ENCODE assay signal across 8 mouse cellular contexts in the genomic region with DNA sequence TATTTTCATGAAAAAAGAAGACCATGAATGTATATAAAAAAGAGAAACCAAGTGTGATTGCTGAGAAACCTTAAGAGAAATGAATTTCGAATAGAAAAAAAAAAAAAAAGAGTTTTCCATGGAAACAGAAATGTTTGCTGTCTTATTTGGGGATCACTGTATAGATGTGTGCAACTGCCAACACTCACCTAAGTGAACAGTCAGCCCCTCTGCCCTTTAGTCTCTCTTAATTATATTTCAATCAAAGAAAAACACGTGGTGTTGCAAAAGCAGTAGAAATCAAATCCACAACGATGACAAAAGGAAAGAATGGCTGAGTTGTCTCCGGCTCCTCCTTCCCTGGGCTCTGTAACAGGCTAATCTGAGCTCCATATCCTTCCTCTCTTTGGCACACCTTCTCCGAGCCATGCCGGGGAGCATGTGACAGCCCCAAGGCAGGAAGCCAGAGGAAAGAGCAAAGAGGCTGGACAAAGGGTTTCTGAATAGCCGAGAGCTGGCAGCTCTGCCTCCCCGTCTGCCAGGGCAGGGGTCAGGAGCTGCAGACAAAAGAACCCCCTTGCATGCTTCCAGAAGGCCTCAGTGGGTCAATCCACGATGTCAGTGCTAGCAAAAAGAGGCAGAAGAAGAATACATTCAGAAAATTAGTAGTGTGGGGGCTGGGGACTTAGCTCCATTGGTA.
DNase-seq lines count a peak whose midpoint lies in the region; ATAC-seq lines count a peak whose summit lies in the region.

No protein-coding gene starts in this region.

- DNase-seq in brain, adult 2 months (ENCODE audit: low read depth, low spot score) = peak; percentile 52
- peak; percentile 86 to 89 for DNase-seq in heart, adult 9 months (ENCODE audit: low spot score in 2 of 2)
- DNase-seq in kidney, adult 8-10 months = peak; percentile 89 to 90
- peak; percentile 48 for DNase-seq in limb, embryonic 10.5 days (ENCODE audit: low spot score)
- no peak for DNase-seq in B cell, adult 2 months

- H3K9me3 ChIP-seq in embryonic facial prominence, embryonic 12.5 days = no peaks in the 10 kb centered on the region
- H3K9me3 ChIP-seq in limb, embryonic 10.5 days (replicated peaks) = no peaks in the 10 kb centered on the region
- no peaks in the 10 kb centered on the region for H3K9me3 ChIP-seq in midbrain, embryonic 13.5 days
- H3K9me3 ChIP-seq in stomach, embryonic 16.5 days (replicated peaks; ENCODE audit: control insufficient read depth, low read length) = no peaks in the 10 kb centered on the region

- H3K4me2 ChIP-seq in embryonic facial prominence, embryonic 12.5 days (replicated peaks) = no peak overlapping the region
- H3K4me2 ChIP-seq in midbrain, embryonic 13.5 days (replicated peaks) = no peak overlapping the region
- H3K4me2 ChIP-seq in stomach, embryonic 16.5 days (ENCODE audit: low read depth, low read length) = peak overlapping the region; percentile 24

- H3K27ac ChIP-seq in embryonic facial prominence, embryonic 12.5 days = peak overlapping the region; percentile 25
- H3K27ac ChIP-seq in limb, embryonic 10.5 days = peak overlapping the region; percentile 69
- no peak overlapping the region for H3K27ac ChIP-seq in midbrain, embryonic 13.5 days
- H3K27ac ChIP-seq in stomach, embryonic 16.5 days (ENCODE audit: low read length) = peak overlapping the region; percentile 11

- no peaks in the 10 kb centered on the region for H3K36me3 ChIP-seq in embryonic facial prominence, embryonic 12.5 days
- H3K36me3 ChIP-seq in limb, embryonic 10.5 days = no peaks in the 10 kb centered on the region
- no peaks in the 10 kb centered on the region for H3K36me3 ChIP-seq in midbrain, embryonic 13.5 days
- no peaks in the 10 kb centered on the region for H3K36me3 ChIP-seq in stomach, embryonic 16.5 days (ENCODE audit: control insufficient read depth, insufficient read depth, low read length)

- no peak overlapping the region for H3K9ac ChIP-seq in embryonic facial prominence, embryonic 12.5 days
- no peak overlapping the region for H3K9ac ChIP-seq in midbrain, embryonic 13.5 days (replicated peaks)
- H3K9ac ChIP-seq in stomach, embryonic 16.5 days (ENCODE audit: low read length) = no peak overlapping the region; the same call in 1 of the 2 replicates

- 0 out of 2 replicates have a peak, but pooled peaks have one; percentile 75 for ATAC-seq in embryonic facial prominence, embryonic 12.5 days (ENCODE audit: insufficient number of reproducible peaks, insufficient read depth, low FRiP score, low TSS enrichment)
- peak; percentile 95 for ATAC-seq in midbrain, embryonic 13.5 days
- ATAC-seq in stomach, embryonic 16.5 days (ENCODE audit: insufficient read depth, low FRiP score) = peak; percentile 87

- no peaks in the 10 kb centered on the region for H3K27me3 ChIP-seq in embryonic facial prominence, embryonic 12.5 days
- no peaks in the 10 kb centered on the region for H3K27me3 ChIP-seq in limb, embryonic 10.5 days (ENCODE audit: low read depth, poor library complexity, severe bottlenecking)
- peaks cover 11% of the 10 kb centered on the region; the same call in 1 of the 2 replicates for H3K27me3 ChIP-seq in midbrain, embryonic 13.5 days
- H3K27me3 ChIP-seq in stomach, embryonic 16.5 days (ENCODE audit: control insufficient read depth, insufficient read depth, low read length) = no peaks in the 10 kb centered on the region

- 0 out of 2 replicates have a peak, but pooled peaks cover 6% of the 10 kb centered on the region for H3K4me1 ChIP-seq in embryonic facial prominence, embryonic 12.5 days
- peaks cover 9% of the 10 kb centered on the region for H3K4me1 ChIP-seq in limb, embryonic 10.5 days
- peaks cover 17% of the 10 kb centered on the region; the same call in 1 of the 2 replicates for H3K4me1 ChIP-seq in midbrain, embryonic 13.5 days (replicated peaks)
- peaks cover 9% of the 10 kb centered on the region for H3K4me1 ChIP-seq in stomach, embryonic 16.5 days (ENCODE audit: control insufficient read depth, insufficient read depth, low read length)

- no peak overlapping the region for H3K4me3 ChIP-seq in embryonic facial prominence, embryonic 12.5 days
- H3K4me3 ChIP-seq in limb, embryonic 10.5 days = no peak overlapping the region
- H3K4me3 ChIP-seq in midbrain, embryonic 13.5 days (replicated peaks) = no peak overlapping the region
- H3K4me3 ChIP-seq in stomach, embryonic 16.5 days (replicated peaks; ENCODE audit: low read length) = no peak overlapping the region

- WGBS in embryonic facial prominence, embryonic 12.5 days = 12% methylated on average over 9 of the region's 9 CpGs
- WGBS in limb, embryonic 10.5 days = 44% methylated on average over 9 of the region's 9 CpGs
- WGBS in midbrain, embryonic 13.5 days = 7% methylated on average over 9 of the region's 9 CpGs
- 19% methylated on average over 9 of the region's 9 CpGs for whole genome bisulfite sequencing in stomach, embryonic 16.5 days

Comparison
In these comparisons a context has a peak if more than half of its experiments do, and no peak if none do; other contexts are left out.
1. DNase-seq: peak in brain, adult 2 months (single experiment), heart, adult 9 months (2 of 2), kidney, adult 8-10 months (2 of 2) and limb, embryonic 10.5 days (single experiment); none in B cell, adult 2 months (0 of 2).
2. Peak in every context shown above with its lines, with median percentiles within 50 percentile points of each other: ATAC-seq.